ENCODE assay signal across 8 mouse cellular contexts in genomic region chr2:30205255-30205628, GRCm38 (mm10). TPM values are rescaled to one million over a fixed set of nuclear protein-coding genes. Genes with fewer than 3 reads are reported as not detected.
DNase-seq lines count a peak whose midpoint lies in the region; ATAC-seq and TF ChIP-seq lines count a peak whose summit lies in the region.

No protein-coding gene starts in this region.

- peak overlapping the region; percentile 62 for H3K9ac ChIP-seq in CH12.LX (ENCODE audit: insufficient read depth, low read depth)
- peak overlapping the region; percentile 31 for H3K9ac ChIP-seq in embryonic facial prominence, embryonic 15.5 days
- H3K9ac ChIP-seq in kidney, embryonic 15.5 days, result peak overlapping the region; percentile 54

- H3K27ac ChIP-seq in heart, embryonic 10.5 days, result peak overlapping the region; percentile 87
- no peak overlapping the region for H3K27ac ChIP-seq in CH12.LX (ENCODE audit: insufficient read depth, low read depth)
- peak overlapping the region; percentile 87 for H3K27ac ChIP-seq in embryonic facial prominence, embryonic 15.5 days (replicated peaks)
- H3K27ac ChIP-seq in kidney, embryonic 15.5 days, result peak overlapping the region; percentile 90

- no peak for TF ChIP-seq CTCF in CH12.LX (conservative IDR thresholded peaks at IDR 0.05 in 1 of 2, IDR thresholded peaks at IDR 0.05 in 1 of 2; ENCODE audit: low read depth in 2 of 2, low read length in 2 of 2)

- dilution Hi-C loops in CH12.LX (cut with MboI; ENCODE audit: extremely low pct_ligation_motif_present, extremely low pct_unique_long_range_greater_than_20kb, low sequenced_read_pairs), result no loop called here

- DNase-seq in heart, embryonic 10.5 days (ENCODE audit: low spot score), result no peak
- DNase-seq in heart, adult 11 months, result no peak
- peak; percentile 12 for DNase-seq in CH12.LX (ENCODE audit: extremely low read depth)
- peak; percentile 68 for DNase-seq in lung, postnatal 36 days
- DNase-seq in B cell, adult 2 months, result no peak
- DNase-seq in ovary, postnatal 10 days (ENCODE audit: low spot score), result no peak

- H3K4me2 ChIP-seq in CH12.LX (ENCODE audit: insufficient read depth, low read depth, poor library complexity, severe bottlenecking), result peak overlapping the region; percentile 90
- H3K4me2 ChIP-seq in embryonic facial prominence, embryonic 15.5 days (replicated peaks), result peak overlapping the region; percentile 85
- peak overlapping the region; percentile 96 for H3K4me2 ChIP-seq in kidney, embryonic 15.5 days

- peak overlapping the region; percentile 69 for H3K4me3 ChIP-seq in heart, embryonic 10.5 days
- peak overlapping the region; percentile 60 to 83 (median 65) for H3K4me3 ChIP-seq in CH12.LX (replicated peaks in 1 of 3; ENCODE audit: low read depth in 2 of 3, low read length in 2 of 3, poor library complexity in 1 of 3)
- H3K4me3 ChIP-seq in embryonic facial prominence, embryonic 15.5 days (replicated peaks), result peak overlapping the region; percentile 67
- peak overlapping the region; percentile 87 for H3K4me3 ChIP-seq in kidney, embryonic 15.5 days (replicated peaks)

- peak; percentile 60 for ATAC-seq in embryonic facial prominence, embryonic 15.5 days (ENCODE audit: insufficient number of reproducible peaks, low FRiP score, low TSS enrichment, low read depth)
- ATAC-seq in kidney, embryonic 15.5 days (replicated peaks; ENCODE audit: low FRiP score), result peak; percentile 78

- H3K27me3 ChIP-seq in heart, embryonic 10.5 days (ENCODE audit: insufficient read depth, poor library complexity, severe bottlenecking), result no peaks in the 10 kb centered on the region
- H3K27me3 ChIP-seq in CH12.LX (replicated peaks), result peaks cover 23% of the 10 kb centered on the region
- no peaks in the 10 kb centered on the region for H3K27me3 ChIP-seq in embryonic facial prominence, embryonic 15.5 days
- no peaks in the 10 kb centered on the region for H3K27me3 ChIP-seq in kidney, embryonic 15.5 days

- TF ChIP-seq POLR2A in CH12.LX (IDR thresholded peaks at IDR 0.05; ENCODE audit: low read depth, low read length), result no peak

- H3K4me1 ChIP-seq in heart, embryonic 10.5 days, result peaks cover 24% of the 10 kb centered on the region
- peaks cover 8 to 16% of the 10 kb centered on the region in 2 experiments for H3K4me1 ChIP-seq in CH12.LX (ENCODE audit: control insufficient read depth in 1 of 2, insufficient read depth in 2 of 2)
- H3K4me1 ChIP-seq in embryonic facial prominence, embryonic 15.5 days, result peaks cover 14% of the 10 kb centered on the region
- H3K4me1 ChIP-seq in kidney, embryonic 15.5 days, result peaks cover 20% of the 10 kb centered on the region

- no peaks in the 10 kb centered on the region for H3K36me3 ChIP-seq in heart, embryonic 10.5 days
- no peaks in the 10 kb centered on the region for H3K36me3 ChIP-seq in CH12.LX (replicated peaks in 1 of 2; ENCODE audit: control insufficient read depth in 1 of 2, insufficient read depth in 1 of 2, low read length in 1 of 2)
- H3K36me3 ChIP-seq in embryonic facial prominence, embryonic 15.5 days, result no peaks in the 10 kb centered on the region
- H3K36me3 ChIP-seq in kidney, embryonic 15.5 days, result no peaks in the 10 kb centered on the region

- no peak for TF ChIP-seq EP300 in CH12.LX (IDR thresholded peaks at IDR 0.05; ENCODE audit: low read length)

- TF ChIP-seq RAD21 in CH12.LX (IDR thresholded peaks at IDR 0.05; ENCODE audit: low read depth, low read length), result no peak

- in situ Hi-C loops in CH12.LX (cut with MboI; ENCODE audit: low pct_ligation_motif_present, low pct_unique_long_range_greater_than_20kb, low sequenced_read_pairs), result no loop called here

- whole genome bisulfite sequencing in heart, embryonic 10.5 days, result 1% methylated on average over 13 of the region's 13 CpGs
- WGBS in embryonic facial prominence, embryonic 15.5 days, result under 1% methylated on average over 13 of the region's 13 CpGs
- 1% methylated on average over 13 of the region's 13 CpGs for WGBS in kidney, embryonic 15.5 days

- no peaks in the 10 kb centered on the region for H3K79me2 ChIP-seq in CH12.LX (replicated peaks; ENCODE audit: control insufficient read depth, extremely low read depth, insufficient read depth, poor library complexity, severe bottlenecking)

- H3K9me3 ChIP-seq in heart, embryonic 10.5 days, result no peaks in the 10 kb centered on the region
- H3K9me3 ChIP-seq in CH12.LX (replicated peaks; ENCODE audit: low read length), result no peaks in the 10 kb centered on the region
- no peaks in the 10 kb centered on the region for H3K9me3 ChIP-seq in embryonic facial prominence, embryonic 15.5 days (replicated peaks)
- no peaks in the 10 kb centered on the region for H3K9me3 ChIP-seq in kidney, embryonic 15.5 days (replicated peaks)

TF ChIP-seq in CH12.LX, 34 proteins besides CTCF, POLR2A, EP300 and RAD21:
- TF ChIP-seq PAX5 (IDR thresholded peaks at IDR 0.05; ENCODE audit: low read length), result no peak
- no peak for TF ChIP-seq RCOR1 (conservative IDR thresholded peaks at IDR 0.05; ENCODE audit: low read depth, low read length)
- no peak for TF ChIP-seq SMC3 (IDR thresholded peaks at IDR 0.05; ENCODE audit: low read depth, low read length)
- TF ChIP-seq HCFC1 (IDR thresholded peaks at IDR 0.05; ENCODE audit: low read depth, low read length), result no peak
- no peak for TF ChIP-seq TCF12 (IDR thresholded peaks at IDR 0.05; ENCODE audit: low read depth, low read length)
- no peak for TF ChIP-seq ETS1 (conservative IDR thresholded peaks at IDR 0.05; ENCODE audit: low read depth, low read length)
- TF ChIP-seq MAFK (IDR thresholded peaks at IDR 0.05; ENCODE audit: insufficient replicate concordance, low read length), result no peak
- TF ChIP-seq TBP (conservative IDR thresholded peaks at IDR 0.05; ENCODE audit: low read depth, low read length), result no peak
- no peak for TF ChIP-seq JUND (conservative IDR thresholded peaks at IDR 0.05; ENCODE audit: low read depth, low read length)
- no peak for TF ChIP-seq IRF4 (IDR thresholded peaks at IDR 0.05; ENCODE audit: low read depth, low read length)
- no peak for TF ChIP-seq MEF2A (IDR thresholded peaks at IDR 0.05; ENCODE audit: borderline replicate concordance, low read depth, low read length)
- no peak for TF ChIP-seq ZNF384 (IDR thresholded peaks at IDR 0.05; ENCODE audit: low read depth, low read length)
- no peak for TF ChIP-seq UBTF (IDR thresholded peaks at IDR 0.05; ENCODE audit: low read depth, low read length)
- TF ChIP-seq KAT2A (IDR thresholded peaks at IDR 0.05; ENCODE audit: insufficient replicate concordance, low read length), result no peak
- TF ChIP-seq POLR2AphosphoS2 (IDR thresholded peaks at IDR 0.05; ENCODE audit: low read depth, low read length), result no peak
- no peak for TF ChIP-seq USF2 (conservative IDR thresholded peaks at IDR 0.05; ENCODE audit: low read depth, low read length)
- TF ChIP-seq GABPA (IDR thresholded peaks at IDR 0.05; ENCODE audit: insufficient replicate concordance, low read depth, low read length), result no peak
- no peak for TF ChIP-seq ZKSCAN1 (IDR thresholded peaks at IDR 0.05; ENCODE audit: borderline replicate concordance, low read depth, low read length)
TF ChIP-seq in CH12.LX: peak in this region for 0.

RNA-seq across cellular contexts. Expression of gene Kyat1, which starts 0.4 kb away (rescaled TPM):
- 12.8 and 17.2 TPM in 2 replicates for polyA plus RNA-seq in heart, embryonic 10.5 days (2016; fragmentation: Nextera tagmentation; extraction: Ambion mirVana)
- total RNA-seq in CH12.LX (2012; rRNA removed), result 5.3 and 7.0 TPM in 2 replicates
- total RNA-seq in CH12.LX (2014; rRNA removed), result 5.0 and 5.5 TPM in 2 replicates
- 5.2 and 5.4 TPM in 2 replicates for polyA plus RNA-seq in CH12.LX (2012; ENCODE audit: insufficient read length, low read depth)
- 14.7 and 15.5 TPM in 2 replicates for polyA plus RNA-seq in embryonic facial prominence, embryonic 15.5 days (2015; fragmentation: Nextera tagmentation; extraction: Ambion mirVana)
- polyA plus RNA-seq in kidney, embryonic 15.5 days (2015; fragmentation: Nextera tagmentation; extraction: Ambion mirVana), result 9.8 and 10.8 TPM in 2 replicates

RNA-seq across cellular contexts. Expression of gene Spout1, which starts 27.0 kb away (rescaled TPM):
- polyA plus RNA-seq in heart, embryonic 10.5 days (2016; fragmentation: Nextera tagmentation; extraction: Ambion mirVana), result 52.1 and 72.0 TPM in 2 replicates
- total RNA-seq in CH12.LX (2012; rRNA removed), result 49.2 and 56.7 TPM in 2 replicates
- 34.8 and 38.4 TPM in 2 replicates for total RNA-seq in CH12.LX (2014; rRNA removed)
- polyA plus RNA-seq in CH12.LX (2012; ENCODE audit: insufficient read length, low read depth), result 62.3 and 63.7 TPM in 2 replicates
- 75.8 and 77.2 TPM in 2 replicates for polyA plus RNA-seq in embryonic facial prominence, embryonic 15.5 days (2015; fragmentation: Nextera tagmentation; extraction: Ambion mirVana)
- polyA plus RNA-seq in kidney, embryonic 15.5 days (2015; fragmentation: Nextera tagmentation; extraction: Ambion mirVana), result 76.3 and 83.0 TPM in 2 replicates

RNA-seq across cellular contexts. Expression of gene Lrrc8a, which starts 32.3 kb away (rescaled TPM):
- 20.2 and 34.4 TPM in 2 replicates for polyA plus RNA-seq in heart, embryonic 10.5 days (2016; fragmentation: Nextera tagmentation; extraction: Ambion mirVana)
- total RNA-seq in CH12.LX (2012; rRNA removed) (2.8 and 3.1 TPM in 2 replicates), CH12.LX (2014; rRNA removed) (1.1 and 1.8 TPM in 2 replicates)
- 1.2 and 1.4 TPM in 2 replicates for polyA plus RNA-seq in CH12.LX (2012; ENCODE audit: insufficient read length, low read depth)
- polyA plus RNA-seq in embryonic facial prominence, embryonic 15.5 days (2015; fragmentation: Nextera tagmentation; extraction: Ambion mirVana), result 41.1 and 42.9 TPM in 2 replicates
- 40.1 and 41.7 TPM in 2 replicates for polyA plus RNA-seq in kidney, embryonic 15.5 days (2015; fragmentation: Nextera tagmentation; extraction: Ambion mirVana)

RNA-seq across cellular contexts. Expression of gene Endog, which starts 33.9 kb away (rescaled TPM):
- 31.3 and 32.5 TPM in 2 replicates for polyA plus RNA-seq in heart, embryonic 10.5 days (2016; fragmentation: Nextera tagmentation; extraction: Ambion mirVana)
- total RNA-seq in CH12.LX (2012; rRNA removed), result 9.2 and 9.7 TPM in 2 replicates
- 0.23 TPM in 1 of 2 replicates, not detected in the other for total RNA-seq in CH12.LX (2014; rRNA removed)
- polyA plus RNA-seq in CH12.LX (2012; ENCODE audit: insufficient read length, low read depth), result not detected in 2 replicates
- 17.7 and 18.9 TPM in 2 replicates for polyA plus RNA-seq in embryonic facial prominence, embryonic 15.5 days (2015; fragmentation: Nextera tagmentation; extraction: Ambion mirVana)
- 19.8 and 20.8 TPM in 2 replicates for polyA plus RNA-seq in kidney, embryonic 15.5 days (2015; fragmentation: Nextera tagmentation; extraction: Ambion mirVana)

RNA-seq across cellular contexts. Expression of gene Gm28035, which starts 35.1 kb away (rescaled TPM):
- polyA plus RNA-seq in heart, embryonic 10.5 days (2016; fragmentation: Nextera tagmentation; extraction: Ambion mirVana), result 0.14 and 0.19 TPM in 2 replicates
- total RNA-seq in CH12.LX (2012; rRNA removed) (0.46 and 0.64 TPM in 2 replicates), CH12.LX (2014; rRNA removed) (0.27 TPM in 2 replicates)
- polyA plus RNA-seq in CH12.LX (2012; ENCODE audit: insufficient read length, low read depth), result 0.35 and 0.36 TPM in 2 replicates
- polyA plus RNA-seq in embryonic facial prominence, embryonic 15.5 days (2015; fragmentation: Nextera tagmentation; extraction: Ambion mirVana), result 0.09 and 0.16 TPM in 2 replicates
- polyA plus RNA-seq in kidney, embryonic 15.5 days (2015; fragmentation: Nextera tagmentation; extraction: Ambion mirVana), result 0.26 and 0.33 TPM in 2 replicates

Comparison
In these comparisons a context has a peak if more than half of its experiments do, and no peak if none do; other contexts are left out.
1. DNase-seq: peak in CH12.LX (single experiment) and lung, postnatal 36 days (single experiment); none in heart, embryonic 10.5 days (single experiment), heart, adult 11 months (single experiment), B cell, adult 2 months (0 of 2) and ovary, postnatal 10 days (single experiment).
2. Peak in every context shown above with its lines, with median percentiles within 50 percentile points of each other: H3K4me3 ChIP-seq, H3K4me2 ChIP-seq and H3K9ac ChIP-seq.